Mouse (Mus musculus) MEL (cell line): Measurements from ENCODE around the gene Rpl9-ps6. TPM values are rescaled to one million over a fixed set of nuclear protein-coding genes. Genes with fewer than 3 reads are reported as not detected.

Source experiments
- DNase-seq: peaks from one replicate; pipeline ENCODE4 v3.0.0; 2011; ENCODE audit warnings: low read depth, low spot score
- H3K27ac ChIP-seq: 2 replicates; pipeline ENCODE4 v1.5.1; 2012; ENCODE audit warnings: low read depth, mild to moderate bottlenecking, control low read depth, low read length, moderate library complexity; ENCODE audit not compliant: control insufficient read depth
- H3K27me3 ChIP-seq, 2 experiments: fragments of 150-350 bp in 1 of 2; sonication (generic) in 1 of 2; 2 replicates each; pipeline ENCODE4 v1.6.1; 2012; ENCODE audit warnings: low read length in 2 of 2, mild to moderate bottlenecking in 2 of 2, improper control_type of control experiment in 1 of 2, moderate library complexity in 1 of 2; ENCODE audit not compliant: insufficient read depth in 2 of 2, control insufficient read depth in 1 of 2
- H3K36me3 ChIP-seq, 2 experiments: 2 replicates each; pipeline ENCODE4 v1.6.1; 2012 to 2014; ENCODE audit warnings: low read length in 2 of 2, improper control_type of control experiment in 1 of 2, inconsistent platforms in 1 of 2, mild to moderate bottlenecking in 1 of 2; ENCODE audit not compliant: insufficient read depth in 2 of 2, control insufficient read depth in 1 of 2
- H3K4me1 ChIP-seq, 2 experiments: fragments of 150-350 bp in 1 of 2; sonication (generic) in 1 of 2; 2 replicates each; pipeline ENCODE4 v1.6.1; 2012; ENCODE audit warnings: low read length in 2 of 2, improper control_type of control experiment in 1 of 2, mild to moderate bottlenecking in 1 of 2; ENCODE audit not compliant: insufficient read depth in 2 of 2, control insufficient read depth in 1 of 2
- H3K4me3 ChIP-seq, 2 experiments: fragments of 150-350 bp in 1 of 2; sonication (generic) in 1 of 2; 2 replicates each; pipeline ENCODE4 v1.5.1; 2012; ENCODE audit warnings: low read depth in 2 of 2, low read length in 2 of 2, mild to moderate bottlenecking in 2 of 2, moderate library complexity in 2 of 2, control low read depth in 1 of 2, improper control_type of control experiment in 1 of 2; ENCODE audit not compliant: control insufficient read depth in 1 of 2, insufficient read depth in 1 of 2
- H3K79me2 ChIP-seq: 2 replicates; pipeline ENCODE4 v1.6.1; 2012; ENCODE audit warnings: mild to moderate bottlenecking, low read length, moderate library complexity; ENCODE audit not compliant: control insufficient read depth, poor library complexity, insufficient read depth
- H3K9ac ChIP-seq: 2 replicates; pipeline ENCODE4 v1.6.1; 2012; ENCODE audit warnings: low read depth, mild to moderate bottlenecking, control low read depth, low read length, moderate library complexity; ENCODE audit not compliant: control insufficient read depth, poor library complexity, severe bottlenecking
- H3K9me3 ChIP-seq: fragments of 150-350 bp; sonication (generic); replicated peaks from 2 replicates; pipeline ENCODE4 v1.6.1; 2012; ENCODE audit warnings: mild to moderate bottlenecking, low read length, improper control_type of control experiment, moderate library complexity; ENCODE audit not compliant: insufficient read depth
- BHLHE40 ChIP-seq: IDR thresholded peaks from 2 replicates; pipeline ENCODE4 v1.6.1; 2012; ENCODE audit warnings: low read depth, mild to moderate bottlenecking, inconsistent platforms, low read length, improper control_type of control experiment, borderline replicate concordance
- CHD1 ChIP-seq: IDR thresholded peaks from 2 replicates; pipeline ENCODE4 v1.6.1; 2012; ENCODE audit warnings: low read depth, mild to moderate bottlenecking, inconsistent platforms, low read length, improper control_type of control experiment
- CHD2 ChIP-seq: IDR thresholded peaks from 2 replicates; pipeline ENCODE4 v1.6.1; 2011; ENCODE audit warnings: low read length, improper control_type of control experiment
- CTCF ChIP-seq, 3 experiments: IDR thresholded peaks in 2 of 3; conservative IDR thresholded peaks in 1 of 3; 2 replicates each; pipeline ENCODE4 v1.5.1; 2011 to 2012; ENCODE audit warnings: low read length in 3 of 3, low read depth in 2 of 3, mild to moderate bottlenecking in 2 of 3, improper control_type of control experiment in 1 of 3, inconsistent platforms in 1 of 3, mixed read lengths in 1 of 3, moderate library complexity in 1 of 3; ENCODE audit not compliant: control insufficient read depth in 1 of 3, insufficient read depth in 1 of 3, poor library complexity in 1 of 3, severe bottlenecking in 1 of 3
- E2F4 ChIP-seq: IDR thresholded peaks from 2 replicates; pipeline ENCODE4 v1.6.1; 2011; ENCODE audit warnings: low read depth, low read length, improper control_type of control experiment, borderline replicate concordance
- EP300 ChIP-seq, 2 experiments: IDR thresholded peaks; 2 replicates each; pipeline ENCODE4 v1.6.1; 2011; ENCODE audit warnings: improper control_type of control experiment in 2 of 2, low read length in 2 of 2, low read depth in 1 of 2, mild to moderate bottlenecking in 1 of 2
- GABPA ChIP-seq: IDR thresholded peaks from 2 replicates; pipeline ENCODE4 v1.6.1; 2012; ENCODE audit warnings: low read depth, mild to moderate bottlenecking, inconsistent platforms, low read length, improper control_type of control experiment, moderate library complexity
- GATA1 ChIP-seq: IDR thresholded peaks from 2 replicates; pipeline ENCODE4 v1.6.1; 2011; ENCODE audit warnings: low read depth, low read length, improper control_type of control experiment
- JUND ChIP-seq: IDR thresholded peaks from 2 replicates; pipeline ENCODE4 v1.6.1; 2011; ENCODE audit warnings: low read depth, mild to moderate bottlenecking, improper control_type of control experiment, low read length
- MAFK ChIP-seq: IDR thresholded peaks from 2 replicates; pipeline ENCODE4 v1.6.1; 2011; ENCODE audit warnings: low read depth, mild to moderate bottlenecking, low read length, improper control_type of control experiment, borderline replicate concordance
- MEF2A ChIP-seq: IDR thresholded peaks from 2 replicates; pipeline ENCODE4 v1.6.1; 2014; ENCODE audit warnings: low read depth, mild to moderate bottlenecking, inconsistent platforms, low read length, improper control_type of control experiment; ENCODE audit not compliant: poor library complexity, insufficient replicate concordance, severe bottlenecking; ENCODE audit errors: extremely low read depth
- NELFE ChIP-seq: IDR thresholded peaks from 2 replicates; pipeline ENCODE4 v1.6.1; 2011; ENCODE audit warnings: low read depth, low read length, improper control_type of control experiment
- POLR2A ChIP-seq, 2 experiments: IDR thresholded peaks; 2 replicates each; pipeline ENCODE4 v1.6.1; 2011 to 2012; ENCODE audit warnings: low read length in 2 of 2, mild to moderate bottlenecking in 2 of 2, control low read depth in 1 of 2, improper control_type of control experiment in 1 of 2, low read depth in 1 of 2, moderate library complexity in 1 of 2; ENCODE audit not compliant: control insufficient read depth in 1 of 2, insufficient read depth in 1 of 2, poor library complexity in 1 of 2
- RAD21 ChIP-seq: IDR thresholded peaks from 2 replicates; pipeline ENCODE4 v1.6.1; 2011; ENCODE audit warnings: mild to moderate bottlenecking, low read depth, low read length, improper control_type of control experiment
- SIN3A ChIP-seq: IDR thresholded peaks from 2 replicates; pipeline ENCODE4 v1.6.1; 2012; ENCODE audit warnings: low read length, improper control_type of control experiment, inconsistent platforms
- SMC3 ChIP-seq: IDR thresholded peaks from 2 replicates; pipeline ENCODE4 v1.6.1; 2011; ENCODE audit warnings: low read depth, low read length, improper control_type of control experiment
- TAL1 ChIP-seq: IDR thresholded peaks from 2 replicates; pipeline ENCODE4 v1.6.1; 2012; ENCODE audit warnings: mild to moderate bottlenecking, inconsistent platforms, low read length, moderate library complexity, mixed read lengths
- TBP ChIP-seq: IDR thresholded peaks from 2 replicates; pipeline ENCODE4 v1.8.0; 2011; ENCODE audit warnings: low read depth, low read length, improper control_type of control experiment
- UBTF ChIP-seq: IDR thresholded peaks from 2 replicates; pipeline ENCODE4 v1.6.1; 2012; ENCODE audit warnings: low read depth, mild to moderate bottlenecking, inconsistent platforms, low read length, improper control_type of control experiment, moderate library complexity, borderline replicate concordance; ENCODE audit not compliant: insufficient read depth
- USF2 ChIP-seq, 2 experiments: IDR thresholded peaks; 2 replicates each; pipeline ENCODE4 v1.6.1; 2011 to 2012; ENCODE audit warnings: improper control_type of control experiment in 2 of 2, low read length in 2 of 2, borderline replicate concordance in 1 of 2, inconsistent platforms in 1 of 2, low read depth in 1 of 2, mild to moderate bottlenecking in 1 of 2; ENCODE audit not compliant: insufficient read depth in 1 of 2
- ZC3H11A ChIP-seq: IDR thresholded peaks from 2 replicates; pipeline ENCODE4 v1.6.1; 2012; ENCODE audit warnings: low read depth, mild to moderate bottlenecking, inconsistent platforms, low read length, improper control_type of control experiment
- ZKSCAN1 ChIP-seq: IDR thresholded peaks from 2 replicates; pipeline ENCODE4 v1.6.1; 2012; ENCODE audit warnings: low read depth, mild to moderate bottlenecking, inconsistent platforms, low read length, improper control_type of control experiment, moderate library complexity
- ZMIZ1 ChIP-seq: IDR thresholded peaks from 2 replicates; pipeline ENCODE4 v1.6.1; 2012; ENCODE audit warnings: low read depth, mild to moderate bottlenecking, inconsistent platforms, low read length, improper control_type of control experiment, moderate library complexity
- ZNF384 ChIP-seq: IDR thresholded peaks from 2 replicates; pipeline ENCODE4 v1.6.1; 2012; ENCODE audit warnings: low read depth, mild to moderate bottlenecking, inconsistent platforms, low read length, improper control_type of control experiment
- polyA plus RNA-seq, 2 experiments: library from polyadenylated mRNA; stranded (reverse) in 1 of 2; unstranded in 1 of 2; fragments of >175 nt in 1 of 2; fragments of >200 nt in 1 of 2; gene quantifications; 2 replicates each; pipeline versions ENCODE4 v1.2.1 to v1.2.4; 2012; ENCODE audit warnings: low replicate concordance in 2 of 2, low read depth in 1 of 2; ENCODE audit not compliant: insufficient read length in 2 of 2, insufficient read depth in 1 of 2, missing spikeins in 1 of 2
- total RNA-seq: library from RNA; depleted of rRNA; stranded (reverse); fragments of 300-350 nt; gene quantifications from 2 replicates; pipeline ENCODE4 v1.2.3, GENCODE M21; 2012; rRNA removed

The Rpl9-ps6 gene
- total RNA-seq: 111 and 161 TPM in 2 replicates
- 10 to 100 TPM in 1 of 2 experiments, not detected in 1; 95.5 TPM for polyA plus RNA-seq

GRCm38 (mm10) chr19:32466478-32466877, at the start of gene Rpl9-ps6:
Rpl9-ps6 (minus strand) TSS chr19:32466578.
- DNase-seq: no peak
- Histone ChIP-seq H3K36me3 (peaks cover 0 to 7% of the 10 kb centered on the region in 2 experiments; a peak in 2 of 4 replicates), H3K4me1 (peaks cover 3 to 15% of the 10 kb centered on the region in 2 experiments), H3K4me3 (no peak within 1 kb of the TSS), H3K9ac (no peak within 1 kb of the TSS), H3K27ac (no peak within 1 kb of the TSS), H3K9me3 (no peaks in the 10 kb centered on the region), H3K79me2 (no peaks in the 10 kb centered on the region), H3K27me3 (no peaks in the 10 kb centered on the region)
- TF ChIP-seq CHD1 (no peak), SIN3A (no peak), POLR2A (IDR thresholded peaks at IDR 0.05; ENCODE audit: control insufficient read depth in 1 of 2, insufficient read depth in 1 of 2, low read depth in 1 of 2, low read length in 2 of 2, poor library complexity in 1 of 2) (no peak), ZC3H11A (no peak)

- H3K79me2 ChIP-seq: peaks cover 12% of the 10 kb centered on the region
- H3K4me1 ChIP-seq: peaks cover 16 to 21% of the 10 kb centered on the region in 2 experiments
- H3K9me3 ChIP-seq: no peaks in the 10 kb centered on the region
- H3K4me3 ChIP-seq: no peak overlapping the region
- no peaks in the 10 kb centered on the region for H3K27me3 ChIP-seq
- peaks cover 41 to 54% of the 10 kb centered on the region in 2 experiments for H3K36me3 ChIP-seq
- H3K9ac ChIP-seq: no peak overlapping the region
- TF ChIP-seq SMC3 (peak; percentile 45), RAD21 (peak; percentile 39), BHLHE40 (no peak), NELFE (no peak), TAL1 (no peak), CTCF (IDR thresholded peaks at IDR 0.05 in 2 of 3, conservative IDR thresholded peaks at IDR 0.05 in 1 of 3; ENCODE audit: control insufficient read depth in 1 of 3, insufficient read depth in 1 of 3, low read depth in 2 of 3, low read length in 3 of 3, poor library complexity in 1 of 3, severe bottlenecking in 1 of 3) (peak; percentile 57 to 63 (median 59)), MEF2A (no peak), CHD1 (no peak)
- H3K27ac ChIP-seq: no peak overlapping the region
- peak; percentile 63 for DNase-seq
Measured at GRCm38 (mm10) chr19:32512518-32512917, 46.1 kb upstream of the Rpl9-ps6 start.

GRCm38 (mm10) chr19:32510962-32511361, 44.6 kb upstream of the Rpl9-ps6 start:
- Histone ChIP-seq H3K9ac (no peak overlapping the region; the same call in 1 of the 2 replicates), H3K9me3 (no peaks in the 10 kb centered on the region), H3K79me2 (peaks cover 21% of the 10 kb centered on the region), H3K4me3 (no peak overlapping the region), H3K27me3 (no peaks in the 10 kb centered on the region), H3K27ac (peak overlapping the region; percentile 68), H3K4me1 (peaks cover 19 to 21% of the 10 kb centered on the region in 2 experiments), H3K36me3 (peaks cover 44 to 67% of the 10 kb centered on the region in 2 experiments)
- DNase-seq: peak; percentile 90
- TF ChIP-seq GABPA: no peak
- no peak for TF ChIP-seq ZKSCAN1
- peak; percentile 60; the same call in 1 of the 2 replicates for TF ChIP-seq TBP
- TF ChIP-seq UBTF: no peak
- peak; percentile 82 to 91 for TF ChIP-seq EP300 (IDR thresholded peaks at IDR 0.05; ENCODE audit: low read depth in 1 of 2, low read length in 2 of 2)
- TF ChIP-seq ZNF384: no peak
- TF ChIP-seq MAFK: no peak
- TF ChIP-seq POLR2A (IDR thresholded peaks at IDR 0.05; ENCODE audit: control insufficient read depth in 1 of 2, insufficient read depth in 1 of 2, low read depth in 1 of 2, low read length in 2 of 2, poor library complexity in 1 of 2): peak in 1 of 2 experiments; percentile 61; a peak in 2 of 4 replicates
- TF ChIP-seq GATA1: peak; percentile 90
- TF ChIP-seq CHD2: no peak
- TF ChIP-seq BHLHE40: no peak
- no peak for TF ChIP-seq SMC3
- no peak for TF ChIP-seq E2F4
- no peak for TF ChIP-seq CHD1
- TF ChIP-seq ZMIZ1: no peak; the same call in 1 of the 2 replicates
- no peak for TF ChIP-seq NELFE
- no peak for TF ChIP-seq JUND
- TF ChIP-seq USF2 (IDR thresholded peaks at IDR 0.05; ENCODE audit: borderline replicate concordance in 1 of 2, insufficient read depth in 1 of 2, low read depth in 1 of 2, low read length in 2 of 2): no peak
